Comparison of ENCODE assay signal across 8 mouse cellular contexts in genomic region chr9:122568691-122569441, GRCm38 (mm10).
DNase-seq lines count a peak whose midpoint lies in the region; ATAC-seq lines count a peak whose summit lies in the region.

No protein-coding gene starts in this region.

- peak; percentile 16 for DNase-seq in adrenal gland, postnatal 14 days
- no peak for DNase-seq in adrenal gland, postnatal 25 days
- DNase-seq in lung, postnatal 10 days, result peak; percentile 9
- no peak for DNase-seq in lung, adult 18-20 months
- DNase-seq in liver, embryonic 13.5 days, result no peak
- peak; percentile 70 for DNase-seq in right cerebral cortex, postnatal 4 days

- peak overlapping the region; percentile 62 for H3K27ac ChIP-seq in hindbrain, embryonic 13.5 days
- H3K27ac ChIP-seq in liver, embryonic 13.5 days, result no peak overlapping the region

- peaks cover 45% of the 10 kb centered on the region for H3K4me1 ChIP-seq in hindbrain, embryonic 13.5 days (replicated peaks)
- H3K4me1 ChIP-seq in liver, embryonic 13.5 days (replicated peaks), result no peaks in the 10 kb centered on the region; the same call in 1 of the 2 replicates

- peak overlapping the region; percentile 79 for H3K4me2 ChIP-seq in hindbrain, embryonic 13.5 days
- H3K4me2 ChIP-seq in liver, embryonic 13.5 days, result peak overlapping the region; percentile 40

- H3K9ac ChIP-seq in hindbrain, embryonic 13.5 days, result peak overlapping the region; percentile 71
- no peak overlapping the region for H3K9ac ChIP-seq in liver, embryonic 13.5 days

- H3K9me3 ChIP-seq in hindbrain, embryonic 13.5 days, result no peaks in the 10 kb centered on the region
- H3K9me3 ChIP-seq in liver, embryonic 13.5 days (replicated peaks), result no peaks in the 10 kb centered on the region

- peaks cover 84% of the 10 kb centered on the region for H3K27me3 ChIP-seq in hindbrain, embryonic 13.5 days
- H3K27me3 ChIP-seq in liver, embryonic 13.5 days, result peaks cover 88% of the 10 kb centered on the region

- ATAC-seq in hindbrain, embryonic 13.5 days (ENCODE audit: low FRiP score), result peak; percentile 50; the same call in 1 of the 2 replicates
- ATAC-seq in liver, embryonic 13.5 days (ENCODE audit: low read depth), result no peak
- no peak for ATAC-seq in monocyte, adult 5-6 weeks (replicated peaks; ENCODE audit: insufficient number of reproducible peaks, low FRiP score, low TSS enrichment, poor library complexity, severe bottlenecking)

- under 1% methylated on average over 67 of the region's 68 CpGs for WGBS in hindbrain, embryonic 13.5 days
- 2% methylated on average over 65 of the region's 68 CpGs for WGBS in liver, embryonic 13.5 days (ENCODE audit: insufficient replicate concordance)

- peak overlapping the region; percentile 47 for H3K4me3 ChIP-seq in hindbrain, embryonic 13.5 days
- H3K4me3 ChIP-seq in liver, embryonic 13.5 days (replicated peaks), result peak overlapping the region; percentile 27

- H3K36me3 ChIP-seq in hindbrain, embryonic 13.5 days, result no peaks in the 10 kb centered on the region
- H3K36me3 ChIP-seq in liver, embryonic 13.5 days, result no peaks in the 10 kb centered on the region

Comparison
In these comparisons a context has a peak if more than half of its experiments do, and no peak if none do; other contexts are left out.
1. DNase-seq: peak in adrenal gland, postnatal 14 days (single experiment), lung, postnatal 10 days (single experiment) and right cerebral cortex, postnatal 4 days (single experiment); none in adrenal gland, postnatal 25 days (single experiment), lung, adult 18-20 months (0 of 2) and liver, embryonic 13.5 days (single experiment).